ENCODE assay signal across 8 mouse cellular contexts in the genomic region with DNA sequence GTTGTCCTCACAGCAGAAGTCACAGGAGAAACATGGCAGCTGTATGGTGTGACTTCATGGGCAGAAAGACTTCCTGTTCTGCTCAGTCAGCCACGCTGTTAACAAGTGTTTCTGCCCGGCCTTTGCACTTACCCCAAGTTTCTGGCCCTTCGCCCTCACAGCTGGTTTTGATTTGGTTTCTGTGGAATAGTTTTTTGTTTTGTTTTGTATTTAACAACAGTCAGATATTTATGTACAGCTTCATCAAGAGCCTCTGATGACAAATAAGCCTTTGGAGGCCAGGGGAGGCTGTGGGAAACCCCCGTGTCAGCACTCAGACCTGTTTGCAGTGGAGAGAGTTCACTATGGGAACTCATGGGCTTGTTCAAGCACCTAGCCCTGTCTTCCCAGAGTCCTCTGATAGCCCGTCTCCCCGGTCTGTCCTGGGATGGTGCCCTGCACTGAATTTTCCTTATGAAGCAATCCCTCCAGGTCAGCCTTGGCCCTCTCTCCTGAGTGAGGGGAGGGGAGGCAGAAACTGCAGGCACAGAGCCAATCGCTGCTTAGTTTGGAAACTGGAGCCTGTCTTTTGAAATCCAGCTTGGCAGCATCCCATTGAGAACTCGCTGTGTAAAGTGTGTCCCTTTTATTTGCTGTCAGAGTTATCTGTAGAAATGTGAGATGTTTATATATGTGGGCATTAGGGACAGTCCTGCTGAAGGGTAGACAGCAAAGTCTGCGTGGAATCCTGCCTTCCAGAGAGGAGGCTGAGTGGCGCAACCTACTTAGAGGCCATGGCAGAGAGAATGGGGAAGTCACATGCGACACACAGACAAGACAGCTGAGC.
DNase-seq lines count a peak whose midpoint lies in the region; ATAC-seq and TF ChIP-seq lines count a peak whose summit lies in the region.

No protein-coding gene starts in this region.

- no peak for ATAC-seq in midbrain, embryonic 13.5 days

- no peak for TF ChIP-seq CTCF in MEL (IDR thresholded peaks at IDR 0.05 in 2 of 3, conservative IDR thresholded peaks at IDR 0.05 in 1 of 3; ENCODE audit: control insufficient read depth in 1 of 3, insufficient read depth in 1 of 3, low read depth in 2 of 3, low read length in 3 of 3, poor library complexity in 1 of 3, severe bottlenecking in 1 of 3)
- no peak for TF ChIP-seq CTCF in layer of hippocampus, adult 2 months (conservative IDR thresholded peaks at IDR 0.05)

- TF ChIP-seq POLR2A in MEL (IDR thresholded peaks at IDR 0.05; ENCODE audit: control insufficient read depth in 1 of 2, insufficient read depth in 1 of 2, low read depth in 1 of 2, low read length in 2 of 2, poor library complexity in 1 of 2) = no peak

- peak; percentile 12 for DNase-seq in cerebellum, adult 9-10 months
- DNase-seq in cerebellum, adult 8-10 months = no peak
- DNase-seq in MEL (ENCODE audit: low read depth, low spot score) = peak; percentile 26
- peak; percentile 79 for DNase-seq in fat pad, adult 2 months (ENCODE audit: extremely low read depth, low read depth, low spot score)
- DNase-seq in heart, postnatal 14 days = peak; percentile 77 to 79
- DNase-seq in layer of hippocampus, adult 2 months (ENCODE audit: low spot score in 2 of 2) = no peak
- DNase-seq in urinary bladder, postnatal 14 days (ENCODE audit: low spot score) = peak; percentile 77

- H3K9me3 ChIP-seq in MEL (replicated peaks; ENCODE audit: insufficient read depth, low read length) = no peaks in the 10 kb centered on the region
- H3K9me3 ChIP-seq in midbrain, embryonic 13.5 days = no peaks in the 10 kb centered on the region

- no peak overlapping the region for H3K4me2 ChIP-seq in midbrain, embryonic 13.5 days (replicated peaks)

- WGBS in midbrain, embryonic 13.5 days = 40% methylated on average over 11 of the region's 11 CpGs

- H3K27ac ChIP-seq in MEL (ENCODE audit: control insufficient read depth, low read depth, low read length) = no peak overlapping the region
- H3K27ac ChIP-seq in layer of hippocampus, adult 2 months = peak overlapping the region; percentile 58; the same call in 1 of the 2 replicates
- H3K27ac ChIP-seq in midbrain, embryonic 13.5 days = peak overlapping the region; percentile 30; the same call in 1 of the 2 replicates

- TF ChIP-seq EP300 in MEL (IDR thresholded peaks at IDR 0.05; ENCODE audit: low read depth in 1 of 2, low read length in 2 of 2) = no peak

- H3K79me2 ChIP-seq in MEL (ENCODE audit: control insufficient read depth, insufficient read depth, low read length, poor library complexity) = no peaks in the 10 kb centered on the region

- no peaks in the 10 kb centered on the region for H3K4me1 ChIP-seq in MEL (ENCODE audit: control insufficient read depth in 1 of 2, insufficient read depth in 2 of 2, low read length in 2 of 2)
- H3K4me1 ChIP-seq in midbrain, embryonic 13.5 days (replicated peaks) = peaks cover 34% of the 10 kb centered on the region

- TF ChIP-seq RAD21 in MEL (IDR thresholded peaks at IDR 0.05; ENCODE audit: low read depth, low read length) = no peak

- intact Hi-C loops in heart, postnatal 14 days (cut with DNase I) = no loop called here

- H3K9ac ChIP-seq in MEL (ENCODE audit: control insufficient read depth, low read depth, low read length, poor library complexity, severe bottlenecking) = no peak overlapping the region
- H3K9ac ChIP-seq in midbrain, embryonic 13.5 days (replicated peaks) = no peak overlapping the region

- no peaks in the 10 kb centered on the region for H3K36me3 ChIP-seq in MEL (ENCODE audit: control insufficient read depth in 1 of 2, insufficient read depth in 2 of 2, low read length in 2 of 2)
- H3K36me3 ChIP-seq in midbrain, embryonic 13.5 days = no peaks in the 10 kb centered on the region

- H3K27me3 ChIP-seq in MEL (ENCODE audit: control insufficient read depth in 1 of 2, insufficient read depth in 2 of 2, low read length in 2 of 2) = no peaks in the 10 kb centered on the region
- H3K27me3 ChIP-seq in midbrain, embryonic 13.5 days = no peaks in the 10 kb centered on the region

- H3K4me3 ChIP-seq in MEL (ENCODE audit: control insufficient read depth in 1 of 2, insufficient read depth in 1 of 2, low read depth in 2 of 2, low read length in 2 of 2) = no peak overlapping the region
- no peak overlapping the region for H3K4me3 ChIP-seq in layer of hippocampus, adult 2 months
- H3K4me3 ChIP-seq in midbrain, embryonic 13.5 days (replicated peaks) = no peak overlapping the region

TF ChIP-seq in MEL, 35 proteins besides CTCF, POLR2A, EP300 and RAD21:
- no peak for TF ChIP-seq TBP (IDR thresholded peaks at IDR 0.05; ENCODE audit: low read depth, low read length)
- TF ChIP-seq ZC3H11A (IDR thresholded peaks at IDR 0.05; ENCODE audit: low read depth, low read length) = no peak
- TF ChIP-seq ZMIZ1 (IDR thresholded peaks at IDR 0.05; ENCODE audit: low read depth, low read length) = no peak
- TF ChIP-seq MAFK (IDR thresholded peaks at IDR 0.05; ENCODE audit: borderline replicate concordance, low read depth, low read length) = no peak
- TF ChIP-seq RCOR1 (IDR thresholded peaks at IDR 0.05; ENCODE audit: low read depth, low read length) = no peak
- no peak for TF ChIP-seq MYB (IDR thresholded peaks at IDR 0.05; ENCODE audit: low read depth, low read length)

Comparison
In these comparisons a context has a peak if more than half of its experiments do, and no peak if none do; other contexts are left out.
1. DNase-seq: peak in cerebellum, adult 9-10 months (single experiment), MEL (single experiment), fat pad, adult 2 months (single experiment), heart, postnatal 14 days (2 of 2) and urinary bladder, postnatal 14 days (single experiment); none in cerebellum, adult 8-10 months (single experiment) and layer of hippocampus, adult 2 months (0 of 2).